Mouse (Mus musculus) effector memory CD4-positive, alpha-beta T cell, adult 7 months (primary cell): ENCODE data around the gene Olfr827. TPM values are rescaled to one million over a fixed set of nuclear protein-coding genes. Genes with fewer than 3 reads are reported as not detected.

Source experiments
- polyA plus RNA-seq: library from polyadenylated mRNA; unstranded; fragments of 100-300 nt; shearing (Covaris generic); gene quantifications from one replicate; pipeline ENCODE4 v1.2.1, GENCODE M21; 2017

Gene Olfr827
- not detected for polyA plus RNA-seq

GRCm38 (mm10) chr10:130214303-130214702 lies at the start of gene Olfr827:
Gene Olfr827 (minus strand): TSS chr10:130214403.

GRCm38 (mm10) chr10:130184086-130184485 lies 30.1 kb downstream of the Olfr827 start, which contains the start of gene Olfr826:
Gene Olfr826 (minus strand): TSS chr10:130184186.

DNA sequence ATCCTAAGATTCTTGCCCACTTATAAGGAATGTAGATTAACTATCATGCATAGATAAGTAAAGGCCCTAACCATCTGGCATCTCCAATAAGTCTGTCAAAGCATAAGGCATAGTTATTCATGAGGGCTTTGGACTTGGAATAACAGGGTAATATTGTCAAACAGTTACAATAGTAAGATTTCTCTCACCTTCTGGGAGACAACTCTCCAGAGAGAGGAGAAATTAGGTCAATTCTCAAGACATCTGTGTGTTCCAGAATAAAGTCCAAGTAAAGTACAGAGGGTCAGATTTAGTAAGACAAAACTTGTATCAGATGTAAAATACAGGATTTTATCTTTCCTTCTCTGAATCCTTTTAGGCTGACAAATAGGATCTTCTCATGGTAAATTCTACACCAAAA lies 47.5 kb downstream of the Olfr827 start, which contains the start of gene Olfr825:
Olfr825 (minus strand) TSS at position 101 of the 400 bp plus-strand sequence.

Other genes starting within 250 kb of the Olfr827 start
- gene Olfr819, start 247.1 kb downstream of the Olfr827 start, polyA plus RNA-seq = not detected
- gene Olfr247, start 238.3 kb downstream of the Olfr827 start, polyA plus RNA-seq = not detected
- 0.40 TPM for gene Gm10310, start 229.3 kb downstream of the Olfr827 start, polyA plus RNA-seq
- not detected for gene Olfr820, start 201.8 kb downstream of the Olfr827 start, polyA plus RNA-seq
- gene Olfr821, start 184.1 kb downstream of the Olfr827 start, polyA plus RNA-seq = not detected
- gene Olfr822, start 143.2 kb downstream of the Olfr827 start, polyA plus RNA-seq = not detected
- gene Olfr823, start 99.0 kb downstream of the Olfr827 start, polyA plus RNA-seq = not detected
- not detected for gene Olfr824, start 84.4 kb downstream of the Olfr827 start, polyA plus RNA-seq
- gene Olfr825, start 47.6 kb downstream of the Olfr827 start, polyA plus RNA-seq = not detected
- gene Olfr826, start 30.2 kb downstream of the Olfr827 start, polyA plus RNA-seq = not detected
- not detected for gene Neurod4, start 65.8 kb upstream of the Olfr827 start, polyA plus RNA-seq
- 172 TPM for gene Tespa1, start 108.5 kb upstream of the Olfr827 start, polyA plus RNA-seq
- 0.27 TPM for gene Vmn2r84, start 179.9 kb upstream of the Olfr827 start, polyA plus RNA-seq
- gene Vmn2r85, start 215.3 kb upstream of the Olfr827 start, polyA plus RNA-seq = not detected
- gene Vmn2r86, start 241.6 kb upstream of the Olfr827 start, polyA plus RNA-seq = 0.06 TPM